Mouse (Mus musculus): ENCODE results near the gene Ube2c. TPM values are rescaled to one million over a fixed set of nuclear protein-coding genes. Genes with fewer than 3 reads are reported as not detected.

The Ube2c gene
- total and polyA plus RNA-seq, 3 experiments: 177 to 365 (median 257) TPM

- DNase-seq (ENCODE audit: low read depth, low spot score): peak; percentile 82
- Histone ChIP-seq H3K36me3 (ENCODE audit: control insufficient read depth in 1 of 2, insufficient read depth in 2 of 2, low read length in 2 of 2) (peaks cover 0 to 7% of the 10 kb centered on the region in 2 experiments; a peak in 2 of 4 replicates), H3K27ac (ENCODE audit: control insufficient read depth, low read depth, low read length) (peak overlapping the region; percentile 80), H3K79me2 (ENCODE audit: control insufficient read depth, insufficient read depth, low read length, poor library complexity) (no peaks in the 10 kb centered on the region), H3K4me3 (ENCODE audit: control insufficient read depth in 1 of 2, insufficient read depth in 1 of 2, low read depth in 2 of 2, low read length in 2 of 2) (peak overlapping the region; percentile 37 to 42), H3K9ac (ENCODE audit: control insufficient read depth, low read depth, low read length, poor library complexity, severe bottlenecking) (peak overlapping the region; percentile 41), H3K9me3 (replicated peaks; ENCODE audit: insufficient read depth, low read length) (no peaks in the 10 kb centered on the region), H3K4me1 (ENCODE audit: control insufficient read depth in 1 of 2, insufficient read depth in 2 of 2, low read length in 2 of 2) (peaks cover 6 to 10% of the 10 kb centered on the region in 2 experiments), H3K27me3 (ENCODE audit: control insufficient read depth in 1 of 2, insufficient read depth in 2 of 2, low read length in 2 of 2) (no peaks in the 10 kb centered on the region)
- TF ChIP-seq E2F4 (IDR thresholded peaks at IDR 0.05; ENCODE audit: borderline replicate concordance, low read depth, low read length): no peak
- no peak for TF ChIP-seq NELFE (IDR thresholded peaks at IDR 0.05; ENCODE audit: low read depth, low read length)
- peak; percentile 83; the same call in 1 of the 2 replicates for TF ChIP-seq MEF2A (IDR thresholded peaks at IDR 0.05; ENCODE audit: extremely low read depth, insufficient replicate concordance, low read depth, low read length, poor library complexity, severe bottlenecking)
- TF ChIP-seq MAX (IDR thresholded peaks at IDR 0.05; ENCODE audit: low read length): no peak
- TF ChIP-seq KAT2A (conservative IDR thresholded peaks at IDR 0.05; ENCODE audit: low read depth, low read length): no peak
- TF ChIP-seq BHLHE40 (IDR thresholded peaks at IDR 0.05; ENCODE audit: borderline replicate concordance, low read depth, low read length): no peak
- no peak for TF ChIP-seq USF1 (IDR thresholded peaks at IDR 0.05; ENCODE audit: low read depth, low read length)
- TF ChIP-seq ZNF384 (IDR thresholded peaks at IDR 0.05; ENCODE audit: low read depth, low read length): no peak
- no peak for TF ChIP-seq CHD2 (IDR thresholded peaks at IDR 0.05; ENCODE audit: low read length)
- TF ChIP-seq ELF1 (IDR thresholded peaks at IDR 0.05; ENCODE audit: low read depth, low read length): no peak
- TF ChIP-seq TCF12 (IDR thresholded peaks at IDR 0.05; ENCODE audit: low read depth, low read length): peak; percentile 74
- no peak for TF ChIP-seq RAD21 (IDR thresholded peaks at IDR 0.05; ENCODE audit: low read depth, low read length)
- TF ChIP-seq POLR2AphosphoS2 (IDR thresholded peaks at IDR 0.05; ENCODE audit: low read length): no peak
- TF ChIP-seq NRF1 (IDR thresholded peaks at IDR 0.05; ENCODE audit: insufficient read depth, low read depth, low read length, poor library complexity, severe bottlenecking): no peak
- TF ChIP-seq MAZ (IDR thresholded peaks at IDR 0.05; ENCODE audit: low read depth, low read length): no peak
- no peak for TF ChIP-seq RCOR1 (IDR thresholded peaks at IDR 0.05; ENCODE audit: low read depth, low read length)
- peak; percentile 86 for TF ChIP-seq GATA1 (IDR thresholded peaks at IDR 0.05; ENCODE audit: low read depth, low read length)
- TF ChIP-seq TBP (IDR thresholded peaks at IDR 0.05; ENCODE audit: low read depth, low read length): no peak
- TF ChIP-seq SIN3A (IDR thresholded peaks at IDR 0.05; ENCODE audit: low read length): no peak; the same call in 1 of the 2 replicates
- peak; percentile 77 for TF ChIP-seq TAL1 (IDR thresholded peaks at IDR 0.05; ENCODE audit: low read length)
- no peak for TF ChIP-seq SMC3 (IDR thresholded peaks at IDR 0.05; ENCODE audit: low read depth, low read length)
- TF ChIP-seq EP300 (IDR thresholded peaks at IDR 0.05; ENCODE audit: low read depth in 1 of 2, low read length in 2 of 2): peak; percentile 44 to 76
- TF ChIP-seq GABPA (IDR thresholded peaks at IDR 0.05; ENCODE audit: low read depth, low read length): no peak
- no peak for TF ChIP-seq CHD1 (IDR thresholded peaks at IDR 0.05; ENCODE audit: low read depth, low read length)
- TF ChIP-seq POLR2A (IDR thresholded peaks at IDR 0.05; ENCODE audit: control insufficient read depth in 1 of 2, insufficient read depth in 1 of 2, low read depth in 1 of 2, low read length in 2 of 2, poor library complexity in 1 of 2): no peak
- TF ChIP-seq MYC (IDR thresholded peaks at IDR 0.05; ENCODE audit: low read depth, low read length): no peak
- peak; percentile 57; the same call in 1 of the 2 replicates for TF ChIP-seq ETS1 (IDR thresholded peaks at IDR 0.05; ENCODE audit: low read depth, low read length)
- no peak for TF ChIP-seq UBTF (IDR thresholded peaks at IDR 0.05; ENCODE audit: borderline replicate concordance, insufficient read depth, low read depth, low read length)
- TF ChIP-seq MAFK (IDR thresholded peaks at IDR 0.05; ENCODE audit: borderline replicate concordance, low read depth, low read length): no peak
- no peak for TF ChIP-seq USF2 (IDR thresholded peaks at IDR 0.05; ENCODE audit: borderline replicate concordance in 1 of 2, insufficient read depth in 1 of 2, low read depth in 1 of 2, low read length in 2 of 2)
- no peak for TF ChIP-seq ZMIZ1 (IDR thresholded peaks at IDR 0.05; ENCODE audit: low read depth, low read length)
- TF ChIP-seq CTCF (IDR thresholded peaks at IDR 0.05 in 2 of 3, conservative IDR thresholded peaks at IDR 0.05 in 1 of 3; ENCODE audit: control insufficient read depth in 1 of 3, insufficient read depth in 1 of 3, low read depth in 2 of 3, low read length in 3 of 3, poor library complexity in 1 of 3, severe bottlenecking in 1 of 3): no peak
- TF ChIP-seq JUND (IDR thresholded peaks at IDR 0.05; ENCODE audit: low read depth, low read length): no peak
- TF ChIP-seq ZKSCAN1 (IDR thresholded peaks at IDR 0.05; ENCODE audit: low read depth, low read length): no peak
- TF ChIP-seq ZC3H11A (IDR thresholded peaks at IDR 0.05; ENCODE audit: low read depth, low read length): no peak
These were observed 46.1 kb downstream of the Ube2c start for GRCm38 (mm10) chr2:164815821-164816220.

Measured in MEL (cell line).